Mouse (Mus musculus): ENCODE measurements around the gene Ndnf. TPM values are rescaled to one million over a fixed set of nuclear protein-coding genes. Genes with fewer than 3 reads are reported as not detected.

Ndnf gene
- total RNA-seq, 2 experiments from 2014 or later: 23.0 to 23.2 TPM

DNA sequence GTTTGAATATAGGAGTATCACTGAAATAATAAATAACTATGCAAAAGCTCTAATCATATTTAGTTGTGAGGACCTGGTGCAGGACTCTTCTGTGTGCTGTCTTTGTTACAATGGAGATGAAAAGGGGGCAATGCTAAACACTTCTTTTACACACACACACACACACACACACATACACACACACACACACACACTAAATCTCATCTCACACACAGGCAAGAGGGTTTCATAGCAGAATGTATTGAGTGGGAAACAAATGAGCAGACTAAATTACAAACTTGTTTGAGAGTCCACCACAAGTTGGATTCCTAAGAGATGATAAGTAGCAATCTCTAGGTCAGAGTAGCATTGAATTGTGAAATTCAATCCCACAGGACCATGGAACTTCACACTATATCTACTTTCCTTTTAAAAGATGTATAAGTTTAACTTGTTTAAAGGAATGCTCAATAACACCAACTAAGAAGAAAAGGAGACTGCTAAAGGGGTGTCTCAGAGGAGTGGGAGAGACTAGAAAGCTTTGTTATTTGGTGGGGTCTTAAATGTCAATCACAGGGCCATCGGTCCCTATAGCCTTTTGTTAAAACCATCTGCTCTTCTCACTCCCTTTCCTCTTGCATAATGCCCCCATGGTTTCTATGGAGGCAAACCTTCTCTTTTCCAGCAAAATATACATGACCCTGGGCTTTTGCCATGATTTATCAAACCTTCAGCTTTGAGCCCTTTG lies 71.9 kb downstream of the Ndnf start:
- no peak for DNase-seq (ENCODE audit: extremely low spot score in 1 of 2, low spot score in 1 of 2)

DNA sequence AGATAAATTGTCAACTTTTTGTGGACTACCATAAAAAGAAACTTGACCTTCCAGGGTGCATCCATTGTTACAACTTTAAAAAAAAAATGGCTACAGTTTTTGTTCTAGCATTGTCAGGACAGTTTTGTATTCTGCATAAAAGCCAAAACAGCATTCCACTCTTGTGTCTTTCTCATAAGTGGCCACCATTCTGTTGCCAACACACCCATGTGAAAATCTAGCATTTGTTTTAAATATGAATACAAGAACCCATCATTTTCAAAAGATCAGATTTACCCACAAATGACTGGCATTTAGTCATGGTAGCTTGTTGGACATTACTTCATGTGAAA lies 72.4 kb downstream of the Ndnf start:
- DNase-seq (ENCODE audit: extremely low spot score in 1 of 2, low spot score in 1 of 2): no peak

DNA sequence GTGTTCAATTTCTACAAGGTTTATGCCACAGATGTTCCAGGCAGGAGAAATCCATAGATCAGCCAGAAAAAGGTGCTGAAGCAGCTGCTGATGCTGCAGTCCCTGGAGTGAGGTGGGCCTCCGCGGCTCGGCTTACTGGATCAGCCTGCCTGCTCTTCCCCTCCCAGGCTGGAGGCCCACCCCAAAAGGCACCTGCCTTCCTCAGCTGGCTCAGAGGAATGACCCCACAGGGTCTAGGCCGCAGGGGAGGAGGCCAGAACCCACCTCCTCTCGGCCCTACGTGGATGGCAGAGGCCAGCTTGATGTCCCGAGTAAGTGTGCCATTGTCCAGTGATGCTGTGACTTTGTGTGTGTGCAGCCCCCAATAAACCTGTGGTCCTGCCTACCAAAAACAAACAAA lies 86.8 kb downstream of the Ndnf start:
- no peak for DNase-seq (ENCODE audit: extremely low spot score in 1 of 2, low spot score in 1 of 2)

DNA sequence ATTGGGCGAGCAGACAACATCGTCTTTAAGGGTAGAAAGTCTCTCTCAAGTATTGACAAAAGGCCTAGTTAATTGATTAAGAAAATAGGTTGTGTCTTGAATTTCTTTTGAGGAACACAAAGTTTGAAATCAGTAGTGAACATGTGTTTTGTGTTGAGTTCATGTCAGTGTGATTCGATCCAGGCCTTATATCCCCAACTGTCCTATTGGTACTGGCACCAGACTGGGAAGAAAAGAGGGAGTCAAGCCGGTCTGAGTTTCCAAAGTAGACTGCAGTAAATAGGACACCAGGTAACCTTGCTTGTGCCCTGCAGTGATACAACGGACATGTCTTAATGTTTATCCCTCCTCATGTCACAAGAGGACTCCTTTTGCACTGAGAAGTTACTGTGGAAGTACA lies 87.8 kb downstream of the Ndnf start:
- DNase-seq (ENCODE audit: extremely low spot score in 1 of 2, low spot score in 1 of 2): no peak

DNA sequence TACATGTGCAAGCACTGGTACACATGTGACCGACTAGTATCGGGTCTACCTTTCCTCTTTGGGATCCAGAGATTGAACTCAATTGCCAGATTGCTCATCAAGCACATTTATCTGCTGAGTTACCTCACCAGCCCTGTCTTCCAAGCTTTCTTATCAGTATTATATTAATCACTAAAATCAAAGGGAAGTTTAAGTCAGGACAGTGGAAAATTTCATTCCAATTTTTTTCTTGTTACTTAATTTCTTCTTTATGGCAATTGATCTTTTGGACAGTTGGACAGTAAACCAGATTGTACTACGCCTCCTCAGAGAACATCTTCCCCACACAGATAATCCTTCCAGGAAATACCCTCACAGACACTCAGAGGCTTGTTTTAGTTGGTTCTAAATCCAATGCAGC lies 88.7 kb downstream of the Ndnf start:
- no peak for DNase-seq (ENCODE audit: extremely low spot score in 1 of 2, low spot score in 1 of 2)

Other genes starting within 250 kb of the Ndnf start
- gene Tnip3, start 146.3 kb upstream of the Ndnf start, total RNA-seq (2021): not detected
- gene Prdm5, start 107.4 kb downstream of the Ndnf start, total RNA-seq (2021): 10 to 100 TPM; 23.0 to 24.7 TPM

Measured in layer of hippocampus, postnatal 25 days (tissue).